8 mouse cellular contexts compared by ENCODE assay signal in the genomic region with DNA sequence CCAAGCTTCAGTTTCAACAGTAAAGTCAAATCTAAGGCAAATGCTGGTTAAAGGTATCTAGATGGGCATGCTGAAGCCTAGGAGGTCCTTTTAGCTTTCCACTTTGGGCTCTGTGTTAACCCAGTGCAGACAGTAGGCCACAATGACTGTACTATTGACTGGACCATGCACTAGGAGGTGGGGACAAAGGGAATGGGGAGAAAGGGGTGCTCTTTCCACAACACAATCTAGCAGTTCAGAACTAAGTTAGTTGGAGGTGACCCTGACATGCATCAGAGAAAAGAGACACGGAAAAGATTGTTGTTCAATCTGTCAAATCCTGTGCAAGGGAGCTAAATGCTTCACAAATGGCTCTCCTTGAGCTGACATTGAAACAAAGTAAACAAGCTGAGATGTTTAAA. TPM values are rescaled to one million over a fixed set of nuclear protein-coding genes. Genes with fewer than 3 reads are reported as not detected.
DNase-seq lines count a peak whose midpoint lies in the region; ATAC-seq lines count a peak whose summit lies in the region.

No protein-coding gene starts in this region.

- H3K4me2 ChIP-seq in hindbrain, embryonic 12.5 days (replicated peaks), result peak overlapping the region; percentile 64
- peak overlapping the region; percentile 86 for H3K4me2 ChIP-seq in liver, embryonic 12.5 days

- peak overlapping the region; percentile 70 for H3K4me3 ChIP-seq in hindbrain, embryonic 12.5 days
- peak overlapping the region; percentile 63 for H3K4me3 ChIP-seq in liver, embryonic 12.5 days

- peaks cover 46% of the 10 kb centered on the region for H3K4me1 ChIP-seq in hindbrain, embryonic 12.5 days
- peaks cover 13% of the 10 kb centered on the region for H3K4me1 ChIP-seq in liver, embryonic 12.5 days

- peak overlapping the region; percentile 82 for H3K9ac ChIP-seq in hindbrain, embryonic 12.5 days
- peak overlapping the region; percentile 79; the same call in 1 of the 2 replicates for H3K9ac ChIP-seq in liver, embryonic 12.5 days

- peak; percentile 35 for DNase-seq in adrenal gland, postnatal 10 days
- DNase-seq in adrenal gland, postnatal 4 days (ENCODE audit: low spot score in 2 of 2), result no peak
- DNase-seq in urinary bladder, postnatal 25 days (ENCODE audit: low spot score), result peak; percentile 21
- DNase-seq in urinary bladder, postnatal 10 days (ENCODE audit: low spot score), result no peak
- peak; percentile 15 for DNase-seq in ovary, postnatal 14 days (ENCODE audit: low spot score)
- DNase-seq in right cerebral cortex, adult 18-20 months, result no peak

- ATAC-seq in hindbrain, embryonic 12.5 days (ENCODE audit: low FRiP score), result peak; percentile 20; the same call in 1 of the 2 replicates
- no peak for ATAC-seq in liver, embryonic 12.5 days

- H3K27ac ChIP-seq in hindbrain, embryonic 12.5 days, result peak overlapping the region; percentile 95
- peak overlapping the region; percentile 77 for H3K27ac ChIP-seq in liver, embryonic 12.5 days

- no peaks in the 10 kb centered on the region for H3K9me3 ChIP-seq in hindbrain, embryonic 12.5 days (replicated peaks)
- H3K9me3 ChIP-seq in liver, embryonic 12.5 days (replicated peaks), result no peaks in the 10 kb centered on the region

- H3K27me3 ChIP-seq in hindbrain, embryonic 12.5 days, result no peaks in the 10 kb centered on the region
- peaks cover 36% of the 10 kb centered on the region for H3K27me3 ChIP-seq in liver, embryonic 12.5 days (replicated peaks)

- WGBS in hindbrain, embryonic 12.5 days, result 0% methylated on average over 1 of the region's 1 CpGs
- 55% methylated on average over 1 of the region's 1 CpGs for WGBS in liver, embryonic 12.5 days (ENCODE audit: insufficient replicate concordance)

- H3K36me3 ChIP-seq in hindbrain, embryonic 12.5 days, result peaks cover 13% of the 10 kb centered on the region; the same call in 1 of the 2 replicates
- H3K36me3 ChIP-seq in liver, embryonic 12.5 days, result peaks cover 15% of the 10 kb centered on the region

RNA-seq across cellular contexts. Expression of a gene that starts 7.3 kb away (rescaled TPM):
- total RNA-seq in adrenal gland, postnatal 10 days (2021), result 10 to 100 TPM; 17.0 to 24.9 TPM
- 10 to 100 TPM; 24.2 to 28.6 TPM for total RNA-seq in adrenal gland, postnatal 4 days (2021)
- polyA plus RNA-seq in hindbrain, embryonic 12.5 days (2016; fragmentation: Nextera tagmentation; extraction: Ambion mirVana), result 17.8 and 18.2 TPM in 2 replicates
- 1.8 and 1.9 TPM in 2 replicates for polyA plus RNA-seq in liver, embryonic 12.5 days (2016; fragmentation: Nextera tagmentation; extraction: Ambion mirVana)

RNA-seq across cellular contexts. Expression of a gene that starts 32.4 kb away (rescaled TPM):
- 10 to 100 TPM; 20.4 to 21.2 TPM for total RNA-seq in adrenal gland, postnatal 10 days (2021)
- total RNA-seq in adrenal gland, postnatal 4 days (2021), result 10 to 100 TPM; 24.2 to 24.3 TPM
- polyA plus RNA-seq in hindbrain, embryonic 12.5 days (2016; fragmentation: Nextera tagmentation; extraction: Ambion mirVana), result 7.2 and 7.9 TPM in 2 replicates
- 11.8 and 13.3 TPM in 2 replicates for polyA plus RNA-seq in liver, embryonic 12.5 days (2016; fragmentation: Nextera tagmentation; extraction: Ambion mirVana)

RNA-seq across cellular contexts. Expression of a gene that starts 51.0 kb away (rescaled TPM):
- not detected for total RNA-seq in adrenal gland, postnatal 10 days (2021)
- not detected for total RNA-seq in adrenal gland, postnatal 4 days (2021)
- 37.5 and 37.6 TPM in 2 replicates for polyA plus RNA-seq in hindbrain, embryonic 12.5 days (2016; fragmentation: Nextera tagmentation; extraction: Ambion mirVana)
- 4.0 and 4.5 TPM in 2 replicates for polyA plus RNA-seq in liver, embryonic 12.5 days (2016; fragmentation: Nextera tagmentation; extraction: Ambion mirVana)

Comparison
In these comparisons a context has a peak if more than half of its experiments do, and no peak if none do; other contexts are left out.
1. DNase-seq: peak in adrenal gland, postnatal 10 days (single experiment), urinary bladder, postnatal 25 days (single experiment) and ovary, postnatal 14 days (single experiment); none in adrenal gland, postnatal 4 days (0 of 2), urinary bladder, postnatal 10 days (single experiment) and right cerebral cortex, adult 18-20 months (single experiment).